Mouse (Mus musculus) limb, embryonic 11.5 days (tissue): ENCODE data around the gene Itgb6. TPM values are rescaled to one million over a fixed set of nuclear protein-coding genes. Genes with fewer than 3 reads are reported as not detected.
A peak's percentile ranks its signal among the peaks of the same experiment; 100 is the strongest.

Experiments used
- ATAC-seq: fragments of 200-750 bp; cut with Nextera tagmentation; 2 replicates; pipeline ENCODE4 v1.8.0; 2017; ENCODE audit warnings: low read depth; ENCODE audit not compliant: insufficient number of reproducible peaks, low FRiP score, low TSS enrichment
- DNase-seq: peaks from one replicate; pipeline ENCODE4 v3.0.0-alpha.2; 2015; ENCODE audit warnings: low spot score
- H3K27ac ChIP-seq: fragments of 300-500 bp; sonication (generic); replicated peaks from 2 replicates; pipeline ENCODE4 v1.5.1; 2014; ENCODE audit warnings: low read depth, mild to moderate bottlenecking, low read length
- H3K27me3 ChIP-seq: fragments of 300-500 bp; sonication (generic); 2 replicates; pipeline ENCODE4 v1.6.1; 2014; ENCODE audit warnings: mild to moderate bottlenecking, low read length, mixed read lengths; ENCODE audit not compliant: control insufficient read depth, insufficient read depth
- H3K36me3 ChIP-seq: fragments of 300-500 bp; sonication (generic); 2 replicates; pipeline ENCODE4 v1.6.1; 2014; ENCODE audit warnings: mild to moderate bottlenecking, low read length, moderate library complexity, mixed read lengths; ENCODE audit not compliant: control insufficient read depth, insufficient read depth
- H3K4me1 ChIP-seq: fragments of 300-500 bp; sonication (generic); 2 replicates; pipeline ENCODE4 v1.6.1; 2014; ENCODE audit warnings: low read length, mixed read lengths; ENCODE audit not compliant: control insufficient read depth, insufficient read depth
- H3K4me2 ChIP-seq: fragments of 300-500 bp; sonication (generic); 2 replicates; pipeline ENCODE4 v1.6.1; 2014; ENCODE audit warnings: low read depth, mild to moderate bottlenecking, moderate library complexity; ENCODE audit not compliant: severe bottlenecking
- H3K4me3 ChIP-seq: fragments of 300-500 bp; sonication (generic); 2 replicates; pipeline ENCODE4 v1.5.1; 2014; ENCODE audit warnings: low read depth, low read length
- H3K9ac ChIP-seq: fragments of 300-500 bp; sonication (generic); 2 replicates; pipeline ENCODE4 v1.6.1; 2014; ENCODE audit warnings: mild to moderate bottlenecking, low read length
- H3K9me3 ChIP-seq: fragments of 300-500 bp; sonication (generic); 2 replicates; pipeline ENCODE4 v1.6.1; 2016; ENCODE audit warnings: low read length; ENCODE audit not compliant: control insufficient read depth
- WGBS: fragments of 180-500 bp; shearing (Covaris S2); extraction: QIAGEN DNeasy Blood & Tissue Kit; methylation state at CpG from one replicate; pipeline ENCODE4 v1.1.7; 2014; 5-methylcytosine and 5-hydroxymethylcytosine counted together
- polyA plus RNA-seq: library from polyadenylated mRNA; unstranded; fragments of >200 nt; fragmentation: Nextera tagmentation; extraction: Ambion mirVana; gene quantifications from 2 replicates; pipeline ENCODE4 v1.2.1, GENCODE M21; 2014

Gene Itgb6
- polyA plus RNA-seq, 1 experiment from 2014 or later, result 0.61 TPM

GRCm38 (mm10) chr2:60739389-60740137, 17.1 kb upstream of the Itgb6 start:
- DNase-seq, result no peak

GRCm38 (mm10) chr2:60730929-60731328, 8.5 kb upstream of the Itgb6 start:
- H3K4me2 ChIP-seq, result no peak overlapping the region
- H3K9me3 ChIP-seq, result no peaks in the 10 kb centered on the region
- ATAC-seq (no peak), DNase-seq (no peak)
- no peak overlapping the region for H3K27ac ChIP-seq
- H3K4me3 ChIP-seq, result no peak overlapping the region
- H3K36me3 ChIP-seq, result no peaks in the 10 kb centered on the region
- 48% methylated on average over 6 of the region's 6 CpGs for WGBS
- H3K4me1 ChIP-seq, result peaks cover 12% of the 10 kb centered on the region
- H3K27me3 ChIP-seq, result no peaks in the 10 kb centered on the region
- H3K9ac ChIP-seq, result no peak overlapping the region

More at GRCm38 (mm10) chr2:60739389-60740137, 17.1 kb upstream of the Itgb6 start:
- no peaks in the 10 kb centered on the region for H3K4me1 ChIP-seq
- no peak overlapping the region for H3K9ac ChIP-seq
- H3K9me3 ChIP-seq, result no peaks in the 10 kb centered on the region
- no peaks in the 10 kb centered on the region for H3K36me3 ChIP-seq
- 85% methylated on average over 10 of the region's 10 CpGs for WGBS
- ATAC-seq, result no peak
- H3K4me3 ChIP-seq, result no peak overlapping the region
- no peak overlapping the region for H3K4me2 ChIP-seq
- H3K27me3 ChIP-seq, result no peaks in the 10 kb centered on the region
- H3K27ac ChIP-seq, result no peak overlapping the region

GRCm38 (mm10) chr2:60730024-60730423, 7.6 kb upstream of the Itgb6 start:
- H3K27ac ChIP-seq, result no peak overlapping the region

GRCm38 (mm10) chr2:60728902-60729585, 6.6 kb upstream of the Itgb6 start:
- no peak for DNase-seq
- no peak for ATAC-seq
- Histone ChIP-seq H3K27me3 (no peaks in the 10 kb centered on the region), H3K9me3 (no peaks in the 10 kb centered on the region), H3K9ac (no peak overlapping the region), H3K27ac (no peak overlapping the region), H3K4me1 (peaks cover 12% of the 10 kb centered on the region), H3K4me3 (no peak overlapping the region), H3K36me3 (no peaks in the 10 kb centered on the region), H3K4me2 (no peak overlapping the region)
- WGBS, result 34% methylated on average over 10 of the region's 10 CpGs

More at GRCm38 (mm10) chr2:60730024-60730423, 7.6 kb upstream of the Itgb6 start:
- DNase-seq (no peak), ATAC-seq (no peak)
- Histone ChIP-seq H3K9me3 (no peaks in the 10 kb centered on the region), H3K4me1 (peaks cover 12% of the 10 kb centered on the region), H3K4me3 (no peak overlapping the region), H3K9ac (no peak overlapping the region), H3K36me3 (no peaks in the 10 kb centered on the region), H3K27me3 (no peaks in the 10 kb centered on the region), H3K4me2 (no peak overlapping the region)
- 9% methylated on average over 3 of the region's 3 CpGs for WGBS

- ATAC-seq, result no peak
- 82% methylated on average over 2 of the region's 2 CpGs for WGBS
Observed at GRCm38 (mm10) chr2:60724660-60725059, 2.2 kb upstream of the Itgb6 start.

GRCm38 (mm10) chr2:60722967-60723366, 524 bp upstream of the Itgb6 start:
- Histone ChIP-seq H3K27ac (no peak overlapping the region), H3K4me3 (no peak overlapping the region), H3K9me3 (no peaks in the 10 kb centered on the region), H3K4me1 (no peaks in the 10 kb centered on the region), H3K27me3 (no peaks in the 10 kb centered on the region), H3K9ac (no peak overlapping the region), H3K36me3 (no peaks in the 10 kb centered on the region), H3K4me2 (no peak overlapping the region)
- WGBS, result 87% methylated on average over 3 of the region's 3 CpGs
- no peak for ATAC-seq
- no peak for DNase-seq

More at GRCm38 (mm10) chr2:60724660-60725059, 2.2 kb upstream of the Itgb6 start:
- no peaks in the 10 kb centered on the region for H3K36me3 ChIP-seq
- H3K4me2 ChIP-seq, result no peak overlapping the region
- no peaks in the 10 kb centered on the region for H3K9me3 ChIP-seq
- peaks cover 6% of the 10 kb centered on the region for H3K4me1 ChIP-seq
- no peak for DNase-seq
- H3K9ac ChIP-seq, result no peak overlapping the region
- no peak overlapping the region for H3K27ac ChIP-seq
- no peaks in the 10 kb centered on the region for H3K27me3 ChIP-seq
- H3K4me3 ChIP-seq, result no peak overlapping the region

GRCm38 (mm10) chr2:60720906-60721305, 1.5 kb downstream of the Itgb6 start:
- 21% methylated on average over 5 of the region's 5 CpGs for WGBS
- ATAC-seq (no peak), DNase-seq (peak; percentile 52)
- no peak overlapping the region for H3K9ac ChIP-seq
- no peaks in the 10 kb centered on the region for H3K27me3 ChIP-seq
- no peak overlapping the region for H3K4me2 ChIP-seq
- no peaks in the 10 kb centered on the region for H3K9me3 ChIP-seq
- no peaks in the 10 kb centered on the region for H3K4me1 ChIP-seq
- no peaks in the 10 kb centered on the region for H3K36me3 ChIP-seq
- H3K27ac ChIP-seq, result no peak overlapping the region
- H3K4me3 ChIP-seq, result no peak overlapping the region

GRCm38 (mm10) chr2:60720205-60720604, 2.2 kb downstream of the Itgb6 start:
- no peaks in the 10 kb centered on the region for H3K4me1 ChIP-seq
- 81% methylated on average over 8 of the region's 8 CpGs for WGBS
- no peaks in the 10 kb centered on the region for H3K36me3 ChIP-seq
- no peaks in the 10 kb centered on the region for H3K9me3 ChIP-seq
- ATAC-seq (no peak), DNase-seq (no peak)
- H3K27me3 ChIP-seq, result no peaks in the 10 kb centered on the region
- H3K4me2 ChIP-seq, result no peak overlapping the region
- H3K9ac ChIP-seq, result no peak overlapping the region
- no peak overlapping the region for H3K27ac ChIP-seq
- no peak overlapping the region for H3K4me3 ChIP-seq
